Mouse (Mus musculus) forebrain, embryonic 15.5 days (tissue): ENCODE measurements around the gene Musk. TPM values are rescaled to one million over a fixed set of nuclear protein-coding genes. Genes with fewer than 3 reads are reported as not detected.

Experiments
- ATAC-seq: fragments of 200-750 bp; cut with Nextera tagmentation; replicated peaks from 2 replicates; pipeline ENCODE4 v1.8.0; 2017; ENCODE audit warnings: mild to moderate bottlenecking, moderate TSS enrichment, moderate library complexity
- H3K27ac ChIP-seq: fragments of 300-500 bp; sonication (generic); replicated peaks from 2 replicates; pipeline ENCODE4 v1.5.1; 2015; ENCODE audit warnings: mild to moderate bottlenecking, inconsistent platforms
- H3K27me3 ChIP-seq: fragments of 300-500 bp; sonication (generic); 2 replicates; pipeline ENCODE4 v1.6.1; 2015; ENCODE audit warnings: inconsistent platforms
- H3K36me3 ChIP-seq: fragments of 300-500 bp; sonication (generic); 2 replicates; pipeline ENCODE4 v1.6.1; 2015; ENCODE audit warnings: mild to moderate bottlenecking, inconsistent platforms
- H3K4me1 ChIP-seq: fragments of 300-500 bp; sonication (generic); 2 replicates; pipeline ENCODE4 v1.6.1; 2015; ENCODE audit warnings: inconsistent platforms
- H3K4me2 ChIP-seq: fragments of 300-500 bp; sonication (generic); replicated peaks from 2 replicates; pipeline ENCODE4 v1.6.1; 2015; ENCODE audit warnings: mild to moderate bottlenecking, inconsistent platforms
- H3K4me3 ChIP-seq: fragments of 300-500 bp; sonication (generic); 2 replicates; pipeline ENCODE4 v1.5.1; 2015; ENCODE audit warnings: mild to moderate bottlenecking, inconsistent platforms
- H3K9ac ChIP-seq: fragments of 300-500 bp; sonication (generic); replicated peaks from 2 replicates; pipeline ENCODE4 v1.6.1; 2015; ENCODE audit warnings: mild to moderate bottlenecking, inconsistent platforms
- H3K9me3 ChIP-seq: fragments of 300-500 bp; sonication (generic); 2 replicates; pipeline ENCODE4 v1.6.1; 2016; ENCODE audit warnings: inconsistent platforms
- WGBS: fragments of 180-500 bp; shearing (Covaris S2); methylation state at CpG from one replicate; pipeline ENCODE4 v1.1.7; 2015; ENCODE audit warnings: mixed read lengths; 5-methylcytosine and 5-hydroxymethylcytosine counted together
- polyA plus RNA-seq: library from polyadenylated mRNA; unstranded; fragments of >200 nt; fragmentation: Nextera tagmentation; extraction: Ambion mirVana; gene quantifications from 2 replicates; pipeline ENCODE4 v1.2.1, GENCODE M21; 2015

The Musk gene
- polyA plus RNA-seq, 1 experiment from 2014 or later = 0.13 TPM

- 90% methylated on average over 10 of the region's 10 CpGs for WGBS
- no peak overlapping the region for H3K9ac ChIP-seq
- H3K27ac ChIP-seq = no peak overlapping the region
- no peak for ATAC-seq
- H3K9me3 ChIP-seq = no peaks in the 10 kb centered on the region
- no peak overlapping the region for H3K4me2 ChIP-seq
- H3K36me3 ChIP-seq = no peaks in the 10 kb centered on the region
- no peak overlapping the region for H3K4me3 ChIP-seq
- no peaks in the 10 kb centered on the region for H3K4me1 ChIP-seq
- H3K27me3 ChIP-seq = no peaks in the 10 kb centered on the region
Observed at GRCm38 (mm10) chr4:58373599-58373998, 87.8 kb downstream of the Musk start.

DNA sequence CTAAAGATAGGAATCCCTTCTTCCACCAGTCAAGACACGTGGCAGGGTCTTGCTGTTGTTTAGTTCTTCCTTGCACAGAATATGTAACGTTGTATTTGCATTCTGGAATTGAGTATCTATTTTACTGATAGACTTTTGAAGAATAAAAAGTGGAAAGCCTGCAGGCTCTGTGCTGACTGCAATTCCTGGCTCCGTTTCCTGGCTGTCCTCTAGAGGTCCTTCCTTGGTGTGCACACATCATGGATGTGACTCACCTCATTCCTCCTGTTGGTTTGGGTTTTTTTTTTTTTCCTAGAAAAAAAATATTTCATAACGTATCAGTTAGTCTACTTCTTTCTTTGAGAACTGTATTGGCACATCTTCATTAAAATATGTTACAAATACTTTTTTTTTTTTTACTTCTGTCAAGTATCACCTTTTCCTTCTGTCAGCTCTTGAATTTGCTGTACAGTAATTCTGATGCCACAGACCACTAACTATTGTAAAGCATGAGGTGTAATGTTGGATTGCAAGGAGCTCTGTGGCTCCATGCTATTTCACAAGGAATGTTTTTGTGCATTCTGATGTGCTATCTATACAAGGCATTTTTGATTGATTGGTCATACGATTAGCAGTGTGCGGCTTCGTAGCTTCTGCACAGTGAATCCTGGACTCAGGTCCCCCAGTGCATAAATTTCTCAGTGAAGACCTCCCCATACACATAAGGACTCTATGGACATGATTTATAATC is 88.5 kb downstream of the Musk start:
- no peaks in the 10 kb centered on the region for H3K9me3 ChIP-seq
- no peaks in the 10 kb centered on the region for H3K27me3 ChIP-seq
- H3K9ac ChIP-seq = no peak overlapping the region
- 91% methylated on average over 7 of the region's 7 CpGs for WGBS
- H3K36me3 ChIP-seq = no peaks in the 10 kb centered on the region
- no peaks in the 10 kb centered on the region for H3K4me1 ChIP-seq
- no peak overlapping the region for H3K27ac ChIP-seq
- no peak for ATAC-seq
- no peak overlapping the region for H3K4me2 ChIP-seq
- no peak overlapping the region for H3K4me3 ChIP-seq

GRCm38 (mm10) chr4:58379186-58379585 is 93.4 kb downstream of the Musk start:
- ATAC-seq = no peak
- H3K4me1 ChIP-seq = no peaks in the 10 kb centered on the region
- WGBS = 88% methylated on average over 4 of the region's 4 CpGs
- H3K9me3 ChIP-seq = no peaks in the 10 kb centered on the region
- no peak overlapping the region for H3K9ac ChIP-seq
- H3K27me3 ChIP-seq = no peaks in the 10 kb centered on the region
- no peak overlapping the region for H3K4me2 ChIP-seq
- no peak overlapping the region for H3K4me3 ChIP-seq
- H3K36me3 ChIP-seq = no peaks in the 10 kb centered on the region
- no peak overlapping the region for H3K27ac ChIP-seq

DNA sequence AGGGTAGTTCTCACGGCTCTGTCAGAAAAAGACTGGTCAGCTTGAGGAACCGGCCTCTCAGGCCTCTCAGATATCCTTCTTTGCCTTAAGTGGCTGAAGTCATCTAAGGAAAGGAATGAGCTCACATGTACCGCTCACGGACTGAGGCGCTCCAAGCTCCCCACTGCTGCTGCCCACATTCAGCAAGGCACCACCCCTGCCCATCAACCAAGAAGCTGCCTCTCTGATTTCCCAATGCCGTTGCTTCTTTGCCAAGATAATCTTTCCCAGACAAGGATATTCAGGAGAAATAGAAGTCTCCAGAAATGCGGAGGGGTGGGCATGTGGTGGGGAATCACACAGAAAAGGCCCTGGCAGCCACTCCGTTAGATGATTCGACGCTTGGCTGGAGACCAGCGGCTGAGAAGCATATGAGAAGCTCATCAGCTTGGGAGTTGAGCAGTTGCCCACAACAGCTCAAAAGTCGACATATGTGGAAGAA is 115.1 kb downstream of the Musk start:
- no peaks in the 10 kb centered on the region for H3K9me3 ChIP-seq
- H3K27me3 ChIP-seq = no peaks in the 10 kb centered on the region
- no peak overlapping the region for H3K27ac ChIP-seq
- H3K4me2 ChIP-seq = no peak overlapping the region
- peak; percentile 88 for ATAC-seq
- no peak overlapping the region for H3K4me3 ChIP-seq
- 0 out of 2 replicates have a peak, but pooled peaks cover 15% of the 10 kb centered on the region for H3K4me1 ChIP-seq
- 65% methylated on average over 12 of the region's 12 CpGs for WGBS
- no peaks in the 10 kb centered on the region for H3K36me3 ChIP-seq
- H3K9ac ChIP-seq = no peak overlapping the region

DNA sequence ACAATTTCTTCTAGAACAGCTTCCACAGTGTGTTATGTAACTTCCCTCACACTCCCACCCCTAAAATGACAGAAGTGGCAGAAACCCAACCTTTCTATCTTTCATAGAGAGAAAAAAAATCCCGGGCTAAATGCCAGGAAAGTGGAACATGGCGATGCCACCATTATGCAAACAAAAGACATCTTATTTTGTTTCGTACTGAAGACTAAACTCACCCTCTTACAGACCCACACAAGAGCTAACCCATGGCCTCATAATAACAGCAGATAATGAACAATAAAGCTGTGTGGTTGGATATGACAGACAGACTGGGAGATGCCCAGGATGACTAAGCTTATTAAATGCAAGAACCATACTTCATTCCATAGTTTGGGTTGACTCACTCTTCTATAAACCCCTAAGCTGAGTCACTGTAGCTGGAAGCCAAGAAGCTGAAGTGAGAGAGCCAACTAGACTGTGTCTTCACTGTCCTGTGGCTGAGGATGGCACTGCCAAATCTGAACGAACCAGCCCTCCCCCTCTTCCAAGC is 116.3 kb downstream of the Musk start:
- WGBS = 60% methylated on average over 4 of the region's 4 CpGs
- ATAC-seq = no peak; the same call in 1 of the 2 replicates
- no peaks in the 10 kb centered on the region for H3K36me3 ChIP-seq

DNA sequence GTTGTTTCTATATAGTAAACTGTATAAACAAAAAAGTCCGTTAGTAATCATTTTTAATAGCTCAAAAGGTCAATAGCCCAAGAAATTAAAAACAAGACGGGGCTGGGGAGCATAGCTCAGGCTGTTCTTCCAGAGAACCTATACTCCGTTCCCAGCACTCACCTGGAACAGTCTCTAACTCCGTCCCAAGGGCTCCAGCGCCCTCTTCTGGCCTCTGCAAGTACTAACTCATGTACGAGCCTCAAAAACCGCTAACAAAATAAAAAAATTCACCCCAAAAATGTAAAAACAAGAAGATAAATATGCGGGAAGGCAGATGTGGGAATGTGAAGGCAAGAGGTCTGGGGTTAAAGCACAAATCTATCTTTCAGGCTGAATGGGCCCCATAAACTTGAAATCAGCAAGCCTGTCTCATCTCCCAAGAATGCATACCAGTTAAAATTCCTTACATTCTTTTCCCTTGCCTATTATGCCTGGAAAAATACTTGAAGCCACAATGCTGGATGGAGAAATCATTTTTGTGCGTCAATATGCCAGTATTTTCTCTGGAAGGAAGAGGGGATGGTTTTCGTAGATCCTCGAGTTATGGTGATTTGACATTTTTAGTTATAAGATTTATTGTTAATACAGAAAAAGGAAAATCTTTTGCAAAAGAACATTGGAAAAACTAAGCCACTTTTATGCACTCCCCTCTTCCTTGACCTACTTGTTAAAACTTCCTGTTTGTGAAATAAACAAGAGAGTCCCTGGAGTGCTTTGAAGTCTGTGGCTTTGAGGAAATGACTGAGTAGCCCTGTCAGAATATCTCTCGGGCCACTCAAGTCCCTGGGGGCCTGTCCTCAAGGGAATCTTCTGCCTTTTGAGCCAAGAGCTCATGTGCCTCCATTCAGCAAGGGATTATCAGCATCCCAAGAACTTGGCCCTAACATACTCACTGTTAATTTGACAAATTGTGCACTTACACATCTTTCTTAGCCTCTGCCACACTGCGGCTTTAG is 127.7 kb downstream of the Musk start:
- Histone ChIP-seq H3K27me3 (no peaks in the 10 kb centered on the region), H3K4me3 (no peak overlapping the region), H3K36me3 (no peaks in the 10 kb centered on the region), H3K4me1 (0 out of 2 replicates have a peak, but pooled peaks cover 6% of the 10 kb centered on the region), H3K9ac (no peak overlapping the region), H3K4me2 (no peak overlapping the region), H3K27ac (no peak overlapping the region), H3K9me3 (no peaks in the 10 kb centered on the region)
- 82% methylated on average over 13 of the region's 13 CpGs for WGBS
- no peak for ATAC-seq

More for the DNA sequence above, 116.3 kb downstream of the Musk start:
- no peak overlapping the region for H3K4me3 ChIP-seq
- H3K4me2 ChIP-seq = no peak overlapping the region
- H3K9me3 ChIP-seq = no peaks in the 10 kb centered on the region
- H3K27ac ChIP-seq = no peak overlapping the region
- no peaks in the 10 kb centered on the region for H3K27me3 ChIP-seq
- 0 out of 2 replicates have a peak, but pooled peaks cover 15% of the 10 kb centered on the region for H3K4me1 ChIP-seq
- no peak overlapping the region for H3K9ac ChIP-seq

GRCm38 (mm10) chr4:58415537-58415936 is 129.8 kb downstream of the Musk start:
- no peak overlapping the region for H3K27ac ChIP-seq
- 0 out of 2 replicates have a peak, but pooled peaks cover 6% of the 10 kb centered on the region for H3K4me1 ChIP-seq
- 90% methylated on average over 3 of the region's 3 CpGs for WGBS
- H3K36me3 ChIP-seq = no peaks in the 10 kb centered on the region
- H3K4me2 ChIP-seq = no peak overlapping the region
- no peak for ATAC-seq
- H3K9me3 ChIP-seq = no peaks in the 10 kb centered on the region
- no peaks in the 10 kb centered on the region for H3K27me3 ChIP-seq
- H3K4me3 ChIP-seq = no peak overlapping the region
- no peak overlapping the region for H3K9ac ChIP-seq

- ATAC-seq = no peak
Observed at GRCm38 (mm10) chr4:58417319-58417718, 131.6 kb downstream of the Musk start.

GRCm38 (mm10) chr4:58419225-58419624 is 133.5 kb downstream of the Musk start:
- no peak for ATAC-seq
- no peak overlapping the region for H3K9ac ChIP-seq
- H3K4me1 ChIP-seq = peaks cover 11% of the 10 kb centered on the region; the same call in 1 of the 2 replicates
- H3K9me3 ChIP-seq = no peaks in the 10 kb centered on the region
- no peak overlapping the region for H3K27ac ChIP-seq
- no peaks in the 10 kb centered on the region for H3K27me3 ChIP-seq
- no peaks in the 10 kb centered on the region for H3K36me3 ChIP-seq
- 54% methylated on average over 5 of the region's 5 CpGs for WGBS
- H3K4me3 ChIP-seq = no peak overlapping the region
- no peak overlapping the region for H3K4me2 ChIP-seq

More at GRCm38 (mm10) chr4:58417319-58417718, 131.6 kb downstream of the Musk start:
- Histone ChIP-seq H3K27me3 (no peaks in the 10 kb centered on the region), H3K9me3 (no peaks in the 10 kb centered on the region), H3K9ac (no peak overlapping the region), H3K4me1 (0 out of 2 replicates have a peak, but pooled peaks cover 6% of the 10 kb centered on the region), H3K4me2 (no peak overlapping the region), H3K4me3 (no peak overlapping the region), H3K36me3 (no peaks in the 10 kb centered on the region), H3K27ac (no peak overlapping the region)
- WGBS = 54% methylated on average over 4 of the region's 4 CpGs

GRCm38 (mm10) chr4:58423276-58423930 is 137.6 kb downstream of the Musk start:
- H3K9me3 ChIP-seq = no peaks in the 10 kb centered on the region
- H3K27me3 ChIP-seq = no peaks in the 10 kb centered on the region
- H3K9ac ChIP-seq = no peak overlapping the region
- H3K27ac ChIP-seq = 0 out of 2 replicates have a peak overlapping the region, but pooled peaks have one; percentile 31
- no peak overlapping the region for H3K4me3 ChIP-seq
- peak; percentile 89 for ATAC-seq
- no peak overlapping the region for H3K4me2 ChIP-seq
- peaks cover 6% of the 10 kb centered on the region; the same call in 1 of the 2 replicates for H3K4me1 ChIP-seq
- 61% methylated on average over 9 of the region's 9 CpGs for WGBS
- no peaks in the 10 kb centered on the region for H3K36me3 ChIP-seq
